Mouse (Mus musculus): ENCODE results near the gene Lrrk1. TPM values are rescaled to one million over a fixed set of nuclear protein-coding genes. Genes with fewer than 3 reads are reported as not detected.
"Not testable (repeated sequence)": the region's sequence is repeated elsewhere in the genome, so short reads cannot be mapped to it uniquely, and the experiment has no call there.

Gene Lrrk1
- total RNA-seq, 4 experiments from 2014 or later, result 3.6 to 6.0 (median 5.2) TPM

DNA sequence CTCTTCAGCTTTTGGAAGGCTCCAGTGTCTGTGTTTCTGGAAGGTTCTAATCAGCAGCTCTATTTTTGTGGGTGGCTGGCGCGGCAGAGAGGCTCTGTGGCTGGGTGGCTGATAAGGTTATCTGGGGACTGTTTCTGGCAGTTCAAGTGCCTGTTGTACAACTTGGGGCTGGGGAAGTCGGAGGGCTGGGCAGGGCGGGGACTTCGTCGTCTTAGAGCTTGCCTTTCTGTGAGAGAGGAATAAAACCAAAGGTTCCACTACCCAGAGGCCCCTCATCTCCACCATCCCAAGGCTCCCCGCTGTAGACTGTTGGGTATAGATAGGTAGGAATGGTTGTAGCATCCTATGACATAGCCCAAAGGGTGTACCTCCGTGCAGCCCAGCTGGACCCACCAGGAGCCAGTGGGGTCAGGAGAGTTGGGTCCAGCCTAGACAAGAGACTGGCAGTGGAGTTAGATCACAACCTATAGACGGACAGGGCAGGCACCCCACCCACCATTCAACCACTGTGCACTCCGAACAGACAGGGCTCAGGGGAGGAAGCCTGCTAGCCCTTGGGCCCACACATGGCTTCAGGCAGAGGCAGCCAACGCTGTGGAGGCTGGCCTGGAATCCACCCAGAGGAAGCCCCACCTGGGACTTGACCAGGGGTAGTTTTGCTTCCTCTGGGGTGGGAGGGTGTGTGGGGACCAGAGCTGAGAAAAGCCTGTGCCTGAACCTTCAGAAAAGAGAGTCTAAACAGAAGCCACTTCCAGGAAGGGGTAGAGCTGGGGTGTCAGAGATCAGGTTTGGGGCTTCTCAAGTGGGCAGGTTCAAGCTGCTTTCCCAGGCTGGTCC, 191.3 kb downstream of the Lrrk1 start:
- DNase-seq (ENCODE audit: low spot score in 2 of 2), result no peak

- DNase-seq (ENCODE audit: low spot score in 2 of 2), result no peak
Measured at GRCm38 (mm10) chr7:66195881-66196280, 192.3 kb downstream of the Lrrk1 start.

DNA sequence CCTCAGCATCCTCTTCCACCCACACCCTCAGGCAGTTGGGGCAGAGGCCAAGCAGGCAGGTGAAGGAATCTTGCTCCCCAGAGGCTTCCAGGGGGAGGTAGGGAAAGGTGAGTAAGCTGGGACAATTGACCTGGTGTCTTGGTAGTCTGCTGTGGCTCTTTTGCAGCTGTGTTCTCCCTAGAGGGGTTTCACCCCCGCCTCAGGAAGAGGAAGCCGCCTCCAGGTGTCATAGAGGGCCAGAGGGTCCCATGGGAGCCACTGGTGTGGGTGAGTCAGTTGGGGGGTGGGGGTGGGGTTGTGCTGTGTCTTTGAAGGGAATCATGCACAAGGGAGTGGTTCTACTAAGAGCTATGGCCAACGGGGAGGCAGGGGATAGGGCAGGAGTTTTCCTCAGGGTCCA, 193.6 kb downstream of the Lrrk1 start:
- DNase-seq (ENCODE audit: low spot score in 2 of 2), result no peak

GRCm38 (mm10) chr7:66190385-66190784, 197.8 kb downstream of the Lrrk1 start:
- DNase-seq (ENCODE audit: low spot score in 2 of 2), result not testable (repeated sequence)

DNA sequence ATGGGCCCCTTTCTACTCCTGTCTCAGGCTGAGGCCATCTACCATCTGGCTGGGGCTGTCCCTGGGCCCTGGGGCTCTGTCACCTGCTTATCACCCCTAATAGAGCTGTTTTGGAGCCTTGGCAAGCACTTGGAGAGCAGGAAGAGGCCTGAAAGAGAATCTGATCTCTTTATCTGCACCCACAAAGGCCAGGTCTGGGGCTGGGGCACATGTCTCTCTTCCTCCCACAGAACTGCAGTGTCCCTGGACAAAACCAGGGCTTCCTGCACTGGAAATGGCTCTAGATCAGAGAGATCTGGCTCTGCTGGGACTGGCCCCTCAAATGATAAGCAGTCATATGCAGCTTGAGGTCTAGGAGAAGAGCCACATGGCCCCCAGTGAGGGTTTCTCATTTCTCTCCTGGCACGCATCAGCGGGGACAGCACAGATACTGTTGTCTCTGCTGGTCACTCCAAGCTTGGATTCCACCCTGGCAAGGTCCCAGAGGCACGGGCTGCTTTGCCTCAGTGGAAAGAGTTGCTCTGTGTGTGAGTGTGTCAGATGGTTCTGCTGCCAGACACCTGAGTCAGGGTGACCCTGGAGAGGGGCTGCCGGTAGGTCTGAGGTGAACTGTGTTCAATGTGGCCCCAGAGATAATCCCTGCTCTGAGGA, 200.4 kb downstream of the Lrrk1 start:
- no peak for DNase-seq (ENCODE audit: low spot score in 2 of 2)

DNA sequence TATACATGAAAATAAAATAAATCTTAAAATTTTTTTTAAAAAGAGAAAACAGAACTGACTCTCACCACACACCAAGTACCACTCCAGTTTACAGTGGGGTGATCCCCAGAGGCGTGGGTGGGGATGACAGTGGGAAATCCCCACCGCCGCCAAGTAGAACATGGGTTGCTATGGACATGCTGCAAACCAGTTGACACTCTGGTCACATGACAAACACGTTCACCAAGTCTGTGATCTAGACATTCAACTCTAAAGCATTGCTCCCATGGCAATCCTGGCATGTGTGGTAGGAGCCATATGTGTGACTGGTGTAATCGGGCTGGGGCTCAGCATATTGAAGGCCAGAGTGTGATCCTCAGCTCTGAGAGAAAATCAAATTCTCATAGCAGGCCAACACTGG, 202.8 kb downstream of the Lrrk1 start:
- DNase-seq (ENCODE audit: low spot score in 2 of 2), result no peak

GRCm38 (mm10) chr7:66184026-66184425, 204.1 kb downstream of the Lrrk1 start:
- no peak for DNase-seq (ENCODE audit: low spot score in 2 of 2)

- DNase-seq (ENCODE audit: low spot score in 2 of 2), result no peak
Measured at GRCm38 (mm10) chr7:66183404-66183803, 204.7 kb downstream of the Lrrk1 start.

DNA sequence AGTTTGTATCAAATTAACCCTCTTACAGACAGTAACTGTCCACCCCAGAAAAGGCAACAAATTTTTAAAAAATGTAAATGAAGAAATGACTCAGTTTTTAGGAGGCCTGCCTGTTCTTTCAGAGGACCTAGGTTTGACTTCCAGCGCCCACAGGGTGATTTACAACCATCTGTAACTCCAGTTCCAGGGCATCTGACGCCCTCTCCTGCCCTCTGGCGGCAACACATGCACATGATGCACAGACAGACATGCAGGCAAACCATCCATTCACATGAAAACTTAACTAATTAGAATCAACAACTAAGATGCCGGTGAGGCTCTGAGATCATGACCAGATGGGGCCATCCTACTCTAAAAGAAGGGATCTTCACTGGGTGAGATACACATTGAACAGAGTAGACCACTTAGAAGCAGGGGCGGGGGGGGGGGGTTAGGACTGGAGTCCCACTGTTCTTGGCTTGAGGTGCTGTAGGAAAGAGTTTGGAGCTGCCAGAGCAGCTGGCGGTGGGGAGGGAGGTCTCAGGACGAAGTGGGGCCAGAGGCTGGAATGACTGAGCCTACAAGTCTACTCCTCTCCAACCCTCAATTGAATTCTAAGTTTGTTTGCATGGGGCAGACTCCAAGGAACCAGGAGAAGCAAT, 206.0 kb downstream of the Lrrk1 start:
- DNase-seq (ENCODE audit: low spot score in 2 of 2), result no peak

DNA sequence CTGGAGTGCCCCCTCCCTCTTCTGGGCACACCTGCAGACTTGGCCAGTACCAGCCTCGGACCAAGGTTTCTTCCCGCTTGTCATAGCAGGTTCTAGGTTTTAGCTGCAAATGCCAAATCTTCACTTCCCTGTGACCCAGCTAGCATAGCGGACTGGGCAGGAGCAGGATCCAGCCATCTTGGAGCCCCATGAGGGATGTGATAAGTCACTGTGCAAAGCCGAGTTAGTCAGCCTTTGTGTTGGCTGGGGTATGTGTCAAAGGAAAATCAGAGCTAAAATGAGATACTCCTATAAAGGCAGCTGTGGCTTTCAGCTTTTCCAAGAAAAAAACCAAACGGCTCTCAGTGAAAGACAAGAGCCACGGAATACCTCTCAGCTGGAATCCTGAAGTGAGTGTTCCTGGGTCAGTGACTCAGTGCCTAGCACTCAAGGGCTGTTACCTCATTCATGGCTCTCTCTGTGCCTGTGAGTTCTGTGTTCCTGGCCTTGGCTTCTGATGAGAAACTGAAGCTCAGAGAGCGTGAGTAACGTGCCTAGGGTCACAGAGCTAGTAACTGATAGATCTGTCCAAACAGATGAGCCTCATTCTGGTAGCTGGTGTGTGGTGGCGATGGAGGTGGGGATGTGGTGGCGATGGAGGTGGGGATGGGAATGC, 207.3 kb downstream of the Lrrk1 start:
- no peak for DNase-seq (ENCODE audit: low spot score in 2 of 2)

DNA sequence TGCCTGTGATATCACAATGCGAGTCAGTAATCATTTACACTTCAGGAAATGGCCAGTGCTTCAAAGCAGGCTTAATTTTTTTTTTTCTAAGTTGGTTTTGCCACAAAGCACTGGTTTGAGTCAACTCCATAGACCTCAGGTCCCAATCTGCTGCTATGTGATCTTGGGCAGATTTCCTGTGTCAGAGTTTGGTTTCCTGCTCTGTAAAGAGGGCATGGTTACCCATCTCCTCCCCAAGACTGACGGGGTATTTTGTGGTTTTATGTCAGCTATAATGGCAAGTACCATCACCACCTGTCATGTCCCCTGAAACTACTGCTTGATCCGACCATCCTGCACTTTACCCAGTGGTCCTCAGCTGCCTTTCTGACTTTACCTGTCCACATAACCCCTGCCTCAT, 207.9 kb downstream of the Lrrk1 start:
- DNase-seq (ENCODE audit: low spot score in 2 of 2), result no peak

DNA sequence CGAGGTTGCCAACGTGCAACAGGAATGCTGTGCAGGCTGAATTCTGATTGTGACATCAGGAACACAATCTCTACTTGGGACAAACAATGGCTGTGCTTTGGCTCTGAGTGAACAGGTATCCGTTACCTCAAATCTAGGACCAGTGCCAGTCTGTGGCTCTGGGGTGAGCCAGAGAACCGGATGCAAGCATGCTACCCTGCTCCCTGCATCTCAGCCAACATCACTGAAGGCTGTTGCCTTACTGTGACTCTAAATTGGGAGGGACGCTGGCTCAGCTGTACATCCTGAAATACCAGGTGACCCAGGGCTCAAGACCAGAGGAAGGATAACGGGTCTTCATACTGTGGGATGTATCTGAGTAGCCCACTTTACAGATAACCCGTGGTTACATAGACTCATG, 208.4 kb downstream of the Lrrk1 start:
- no peak for DNase-seq (ENCODE audit: low spot score in 2 of 2)

- DNase-seq (ENCODE audit: low spot score in 2 of 2), result peak in 1 of 2 experiments; percentile 47
Measured at GRCm38 (mm10) chr7:66179120-66179581, 209.0 kb downstream of the Lrrk1 start.

DNA sequence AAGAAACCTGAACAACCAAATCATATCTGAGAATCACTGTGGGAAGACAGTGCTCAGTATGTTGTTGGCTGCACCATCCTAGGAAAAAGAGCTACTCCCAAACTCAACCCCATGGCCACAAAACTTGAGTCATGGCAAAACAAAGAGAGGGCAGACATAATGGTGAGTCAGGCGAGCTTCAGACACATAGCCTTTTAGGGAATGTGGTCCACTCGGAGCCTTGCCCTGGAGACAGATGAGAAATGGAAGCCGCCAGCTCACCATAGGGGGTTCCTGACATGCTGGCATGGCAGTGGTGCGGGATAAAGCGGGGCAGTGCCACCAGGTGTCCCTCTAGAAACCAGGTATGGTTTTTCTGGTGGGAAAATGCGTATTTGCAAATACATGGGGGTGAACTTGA, 210.0 kb downstream of the Lrrk1 start:
- DNase-seq (ENCODE audit: low spot score in 2 of 2), result no peak

DNA sequence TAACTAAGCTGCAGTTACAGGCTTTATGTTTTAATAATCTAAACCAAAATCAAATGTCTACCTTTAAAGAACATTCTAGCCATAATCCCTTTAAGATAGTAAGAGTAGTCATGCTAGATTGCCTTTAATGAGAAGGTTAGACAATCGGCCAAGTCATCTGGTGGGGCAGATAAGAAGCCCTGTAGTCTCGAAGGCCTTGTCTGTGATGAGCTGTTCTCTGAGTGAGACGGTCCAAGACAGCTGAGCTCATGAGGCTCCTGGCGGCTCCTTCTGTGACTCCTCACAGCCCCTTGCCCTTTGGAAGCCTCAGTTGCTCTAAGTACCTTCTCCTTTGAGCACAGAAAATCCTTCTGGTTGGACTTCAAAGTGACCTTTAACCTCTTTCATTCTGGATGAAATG, 211.2 kb downstream of the Lrrk1 start:
- no peak for DNase-seq (ENCODE audit: low spot score in 2 of 2)

Small RNA genes within 50 kb of the gene (microRNA-seq; reads per million reads assigned to microRNA genes)
- gene Mir7057, result 0 reads per million in 2 experiments

Other genes with a start within 250 kb of the Lrrk1 start
- gene Gm10974, start 22.4 kb downstream of the Lrrk1 start, total RNA-seq (2022), result not detected
- 1 to 10 TPM in 1 of 4 experiments, under 1 TPM in 3; 0.53 to 1.0 (median 0.90) TPM for gene Aldh1a3, start 39.2 kb upstream of the Lrrk1 start, total RNA-seq (2022)

All from left cerebral cortex, adult 8-10 months (tissue).